Mouse (Mus musculus): Measurements from ENCODE around the gene Adgra3.

The Adgra3 gene

GRCm38 (mm10) chr5:49974211-49974610 lies 84.6 kb downstream of the Adgra3 start:
- no peak for DNase-seq (ENCODE audit: low spot score in 2 of 2)

- DNase-seq (ENCODE audit: low spot score in 2 of 2): no peak
These were observed 89.1 kb downstream of the Adgra3 start for GRCm38 (mm10) chr5:49969660-49970059.

- DNase-seq (ENCODE audit: low spot score in 2 of 2): no peak
These were observed 91.1 kb downstream of the Adgra3 start for GRCm38 (mm10) chr5:49967726-49968125.

- DNase-seq (ENCODE audit: low spot score in 2 of 2): no peak
These were observed 93.0 kb downstream of the Adgra3 start for GRCm38 (mm10) chr5:49965810-49966209.

- no peak for DNase-seq (ENCODE audit: low spot score in 2 of 2)
These were observed 97.1 kb downstream of the Adgra3 start for GRCm38 (mm10) chr5:49961478-49962431.

- no peak for DNase-seq (ENCODE audit: low spot score in 2 of 2)
These were observed 122.5 kb downstream of the Adgra3 start for GRCm38 (mm10) chr5:49936354-49936753.

- DNase-seq (ENCODE audit: low spot score in 2 of 2): no peak
These were observed 134.1 kb downstream of the Adgra3 start for GRCm38 (mm10) chr5:49924712-49925111.

- no peak for DNase-seq (ENCODE audit: low spot score in 2 of 2)
These were observed 143.1 kb downstream of the Adgra3 start for GRCm38 (mm10) chr5:49915695-49916106.

All from right cerebral cortex, postnatal 36 days (tissue).